Mouse (Mus musculus): ENCODE measurements around the gene 1700010B08Rik. TPM values are rescaled to one million over a fixed set of nuclear protein-coding genes. Genes with fewer than 3 reads are reported as not detected.
"Not testable (repeated sequence)": the region's sequence is repeated elsewhere in the genome, so short reads cannot be mapped to it uniquely, and the experiment has no call there.

The 1700010B08Rik gene
- polyA plus RNA-seq, 1 experiment from 2014 or later, result not detected

GRCm38 (mm10) chr2:173698850-173699249, 20.4 kb upstream of the 1700010B08Rik start:
- no peaks in the 10 kb centered on the region for H3K27me3 ChIP-seq (replicated peaks)
- no peak overlapping the region for H3K27ac ChIP-seq
- no peak overlapping the region for H3K4me3 ChIP-seq
- no peak for ATAC-seq (ENCODE audit: low FRiP score, low read depth)
- no peaks in the 10 kb centered on the region for H3K9me3 ChIP-seq
- peaks cover 6% of the 10 kb centered on the region; the same call in 1 of the 2 replicates for H3K4me1 ChIP-seq
- H3K9ac ChIP-seq, result no peak overlapping the region
- 91% methylated on average over 3 of the region's 3 CpGs for WGBS
- peaks cover 58% of the 10 kb centered on the region for H3K36me3 ChIP-seq
- no peak overlapping the region for H3K4me2 ChIP-seq (replicated peaks)

DNA sequence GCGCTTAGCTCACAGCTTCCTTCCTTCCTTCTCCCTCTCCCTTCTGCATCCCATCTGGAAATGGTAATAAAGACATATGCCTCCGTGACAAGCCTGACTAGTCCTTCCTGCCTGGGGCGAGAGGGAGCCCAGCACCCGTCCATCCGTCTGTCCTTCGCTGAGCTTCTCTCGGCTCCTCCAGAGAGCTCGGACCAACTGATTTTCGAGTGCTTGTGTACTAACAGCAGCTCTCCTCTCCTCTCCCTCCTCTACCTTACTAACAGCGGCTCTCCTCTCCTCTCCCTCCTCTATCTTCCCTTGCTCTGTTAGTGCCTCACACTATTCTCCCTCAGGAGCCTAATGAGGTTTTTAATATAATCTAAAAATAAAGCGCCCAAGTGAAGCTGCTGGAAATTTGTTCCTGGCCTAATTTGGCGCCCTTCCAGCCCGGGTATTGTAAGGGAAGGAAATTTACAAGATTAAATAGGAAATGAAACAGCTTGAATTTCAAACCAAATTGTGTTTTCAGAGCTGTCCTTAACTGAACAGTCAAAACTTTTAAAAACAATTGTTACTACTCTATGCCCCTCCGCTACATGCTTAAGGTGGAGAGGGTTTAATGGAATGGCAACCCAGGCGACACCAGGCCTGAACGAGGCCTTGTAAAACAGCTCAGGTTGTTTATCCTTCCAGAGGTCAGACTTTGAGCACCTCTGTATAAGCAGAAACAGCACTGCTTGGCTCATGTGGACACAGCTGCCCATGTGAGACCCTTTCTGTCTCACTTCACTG, 16.9 kb upstream of the 1700010B08Rik start:
- Histone ChIP-seq H3K4me3 (no peak overlapping the region), H3K9me3 (no peaks in the 10 kb centered on the region), H3K9ac (no peak overlapping the region), H3K27ac (no peak overlapping the region), H3K4me1 (peaks cover 6% of the 10 kb centered on the region; the same call in 1 of the 2 replicates), H3K36me3 (peaks cover 44% of the 10 kb centered on the region), H3K4me2 (replicated peaks) (no peak overlapping the region), H3K27me3 (replicated peaks) (no peaks in the 10 kb centered on the region)
- 76% methylated on average over 16 of the region's 16 CpGs for WGBS
- peak; percentile 65; the same call in 1 of the 2 replicates for ATAC-seq (ENCODE audit: low FRiP score, low read depth)

GRCm38 (mm10) chr2:173702867-173703237, 16.4 kb upstream of the 1700010B08Rik start:
- no peak overlapping the region for H3K4me2 ChIP-seq (replicated peaks)
- WGBS, result 83% methylated on average over 12 of the region's 12 CpGs
- no peak overlapping the region for H3K4me3 ChIP-seq
- H3K27ac ChIP-seq, result no peak overlapping the region
- H3K27me3 ChIP-seq (replicated peaks), result no peaks in the 10 kb centered on the region
- no peak for ATAC-seq (ENCODE audit: low FRiP score, low read depth)
- H3K9me3 ChIP-seq, result no peaks in the 10 kb centered on the region
- no peak overlapping the region for H3K9ac ChIP-seq
- peaks cover 38% of the 10 kb centered on the region for H3K36me3 ChIP-seq
- peaks cover 6% of the 10 kb centered on the region; the same call in 1 of the 2 replicates for H3K4me1 ChIP-seq

DNA sequence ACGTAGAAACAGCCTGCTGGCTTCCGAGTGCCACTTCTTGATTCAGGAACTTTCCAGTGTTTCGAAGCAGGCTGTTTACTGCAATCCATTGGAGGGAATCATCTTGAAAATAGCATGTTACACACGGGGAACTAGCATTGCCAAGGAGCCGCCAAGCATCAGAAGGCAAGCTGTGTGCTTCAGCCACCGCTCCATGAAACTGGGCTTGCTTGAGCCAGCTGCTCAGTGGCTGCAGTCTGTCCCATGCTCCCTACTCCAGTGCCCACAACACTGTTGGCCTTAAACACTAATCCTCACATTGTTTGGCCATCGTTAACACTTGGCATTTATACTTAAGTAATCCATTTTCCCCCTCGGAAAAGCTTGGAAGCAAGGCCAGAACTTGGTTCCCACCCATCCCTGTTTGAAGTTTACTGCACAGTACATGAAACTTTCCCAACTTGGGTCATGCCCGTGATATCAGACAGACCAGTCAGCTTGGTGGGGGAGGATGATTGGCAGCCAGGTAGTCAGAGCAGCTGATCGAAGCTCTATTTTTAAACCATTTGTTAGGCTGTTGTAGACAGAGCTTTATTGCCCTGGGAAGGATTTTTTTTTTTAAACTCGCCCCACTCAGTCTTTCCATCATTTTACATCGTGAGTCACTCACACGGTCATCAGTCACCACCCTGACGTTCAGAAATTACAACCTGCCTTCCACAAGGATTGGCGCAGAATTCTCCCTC, 13.2 kb upstream of the 1700010B08Rik start:
- peaks cover 6% of the 10 kb centered on the region; the same call in 1 of the 2 replicates for H3K4me1 ChIP-seq
- WGBS, result 88% methylated on average over 15 of the region's 15 CpGs
- ATAC-seq (ENCODE audit: low FRiP score, low read depth), result no peak
- no peaks in the 10 kb centered on the region for H3K27me3 ChIP-seq (replicated peaks)
- H3K4me2 ChIP-seq (replicated peaks), result no peak overlapping the region
- H3K27ac ChIP-seq, result no peak overlapping the region
- no peak overlapping the region for H3K4me3 ChIP-seq
- H3K9ac ChIP-seq, result no peak overlapping the region
- peaks cover 27% of the 10 kb centered on the region for H3K36me3 ChIP-seq
- H3K9me3 ChIP-seq, result no peaks in the 10 kb centered on the region

DNA sequence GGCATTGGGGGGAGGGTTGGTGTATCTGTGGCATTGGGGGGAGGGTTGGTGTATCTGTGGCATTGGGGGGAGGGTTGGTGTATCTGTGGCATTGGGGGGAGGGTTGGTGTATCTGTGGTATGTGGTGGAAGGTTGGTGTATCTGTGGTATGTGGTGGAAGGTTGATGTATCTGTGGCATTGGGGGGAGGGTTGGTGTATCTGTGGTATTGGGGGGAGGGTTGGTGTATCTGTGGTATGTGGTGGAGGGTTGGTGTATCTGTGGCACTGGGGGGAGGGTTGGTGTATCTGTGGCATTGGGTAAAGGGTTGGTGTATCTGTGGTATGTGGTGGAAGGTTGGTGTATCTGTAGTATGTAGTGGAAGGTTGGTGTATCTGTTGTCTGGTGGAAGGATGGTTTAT, 11.6 kb upstream of the 1700010B08Rik start:
- not testable (repeated sequence) for H3K9ac ChIP-seq; H3K4me2 ChIP-seq (replicated peaks); H3K4me3 ChIP-seq; H3K27ac ChIP-seq; H3K4me1 ChIP-seq; H3K9me3 ChIP-seq; ATAC-seq (ENCODE audit: low FRiP score, low read depth); H3K27me3 ChIP-seq (replicated peaks)
- H3K36me3 ChIP-seq, result peaks cover 20% of the 10 kb centered on the region

DNA sequence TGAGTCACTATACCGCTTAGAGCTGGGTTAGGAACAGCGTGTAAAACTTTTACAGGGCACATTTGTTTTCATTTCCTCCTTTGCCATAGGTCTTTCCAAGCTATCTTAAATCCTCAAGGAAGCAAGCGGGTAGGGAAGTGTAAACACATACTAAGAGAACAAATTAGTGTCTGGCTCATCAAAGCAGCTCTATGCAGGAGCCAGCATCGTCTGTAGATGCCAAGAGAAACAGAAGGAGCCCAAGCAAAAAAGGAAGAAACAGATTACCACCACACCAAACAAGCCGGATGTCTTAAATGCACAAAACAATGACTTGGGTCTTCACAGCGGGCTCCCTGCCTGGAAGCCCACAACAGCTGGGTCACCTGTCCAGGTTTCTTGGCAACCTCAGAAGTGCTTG, 9.0 kb upstream of the 1700010B08Rik start:
- peaks cover 22% of the 10 kb centered on the region for H3K4me1 ChIP-seq
- 88% methylated on average over 6 of the region's 6 CpGs for WGBS

DNA sequence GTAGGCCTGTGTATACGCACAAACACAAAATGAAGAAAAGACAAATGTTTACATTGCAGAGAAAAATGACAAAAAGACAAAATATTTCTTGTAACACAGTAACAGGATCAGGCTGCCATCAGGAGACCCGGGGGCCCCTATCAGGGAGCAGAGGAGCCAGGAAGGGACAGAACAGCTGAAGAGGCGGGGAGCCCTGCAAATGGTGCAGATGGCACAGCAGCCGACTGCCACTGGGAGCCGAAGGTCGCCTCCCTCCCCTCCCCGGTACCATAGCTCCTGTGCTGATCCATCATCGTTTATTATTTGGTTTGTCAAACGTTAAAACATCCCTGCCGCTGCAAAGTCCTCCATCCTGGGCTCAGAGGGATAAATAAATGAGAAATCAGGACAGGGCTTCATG, 6.6 kb upstream of the 1700010B08Rik start:
- Histone ChIP-seq H3K9me3 (no peaks in the 10 kb centered on the region), H3K4me3 (no peak overlapping the region), H3K4me1 (peaks cover 24% of the 10 kb centered on the region), H3K27ac (no peak overlapping the region), H3K4me2 (replicated peaks) (no peak overlapping the region), H3K36me3 (peaks cover 9% of the 10 kb centered on the region; the same call in 1 of the 2 replicates), H3K27me3 (replicated peaks) (no peaks in the 10 kb centered on the region), H3K9ac (no peak overlapping the region)
- WGBS, result 41% methylated on average over 10 of the region's 10 CpGs
- ATAC-seq (ENCODE audit: low FRiP score, low read depth), result no peak

More for the DNA sequence above, 9.0 kb upstream of the 1700010B08Rik start:
- Histone ChIP-seq H3K27ac (no peak overlapping the region), H3K9me3 (no peaks in the 10 kb centered on the region), H3K9ac (no peak overlapping the region), H3K4me3 (no peak overlapping the region), H3K4me2 (replicated peaks) (no peak overlapping the region), H3K36me3 (peaks cover 9% of the 10 kb centered on the region; the same call in 1 of the 2 replicates), H3K27me3 (replicated peaks) (no peaks in the 10 kb centered on the region)
- no peak for ATAC-seq (ENCODE audit: low FRiP score, low read depth)

DNA sequence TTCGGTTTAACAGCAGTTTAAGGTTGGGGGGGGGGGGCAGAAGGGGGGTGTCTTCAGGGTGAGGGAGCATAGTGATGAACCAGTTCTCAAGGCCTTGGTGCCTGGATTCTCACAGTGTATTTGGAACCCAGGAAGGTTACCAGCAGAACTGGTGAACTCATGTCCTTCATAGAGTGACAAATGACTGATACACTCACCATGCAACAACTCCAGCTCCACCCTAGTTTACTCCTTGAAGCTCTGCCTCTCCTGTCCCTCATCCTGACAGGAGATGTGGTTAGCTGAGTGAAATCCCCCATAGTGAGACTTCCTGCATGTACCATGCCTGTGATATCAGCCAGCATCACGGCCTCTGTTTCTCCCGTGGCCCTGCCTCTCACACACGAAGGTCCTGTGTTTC, 6.0 kb upstream of the 1700010B08Rik start:
- Histone ChIP-seq H3K9ac (no peak overlapping the region), H3K4me2 (replicated peaks) (no peak overlapping the region), H3K9me3 (no peaks in the 10 kb centered on the region), H3K4me3 (no peak overlapping the region), H3K27me3 (replicated peaks) (no peaks in the 10 kb centered on the region), H3K4me1 (peaks cover 24% of the 10 kb centered on the region), H3K27ac (no peak overlapping the region), H3K36me3 (peaks cover 6% of the 10 kb centered on the region; the same call in 1 of the 2 replicates)
- WGBS, result 81% methylated on average over 4 of the region's 4 CpGs
- ATAC-seq (ENCODE audit: low FRiP score, low read depth), result no peak

- 0 out of 2 replicates have a peak, but pooled peaks have one; percentile 25 for ATAC-seq (ENCODE audit: low FRiP score, low read depth)
- H3K4me2 ChIP-seq (replicated peaks), result no peak overlapping the region
- no peaks in the 10 kb centered on the region for H3K9me3 ChIP-seq
- H3K36me3 ChIP-seq, result no peaks in the 10 kb centered on the region
- H3K4me1 ChIP-seq, result peaks cover 24% of the 10 kb centered on the region
- H3K9ac ChIP-seq, result no peak overlapping the region
- 41% methylated on average over 8 of the region's 8 CpGs for WGBS
- H3K4me3 ChIP-seq, result no peak overlapping the region
- no peak overlapping the region; the same call in 1 of the 2 replicates for H3K27ac ChIP-seq
- no peaks in the 10 kb centered on the region for H3K27me3 ChIP-seq (replicated peaks)
Observed at GRCm38 (mm10) chr2:173714620-173715218, 4.5 kb upstream of the 1700010B08Rik start.

DNA sequence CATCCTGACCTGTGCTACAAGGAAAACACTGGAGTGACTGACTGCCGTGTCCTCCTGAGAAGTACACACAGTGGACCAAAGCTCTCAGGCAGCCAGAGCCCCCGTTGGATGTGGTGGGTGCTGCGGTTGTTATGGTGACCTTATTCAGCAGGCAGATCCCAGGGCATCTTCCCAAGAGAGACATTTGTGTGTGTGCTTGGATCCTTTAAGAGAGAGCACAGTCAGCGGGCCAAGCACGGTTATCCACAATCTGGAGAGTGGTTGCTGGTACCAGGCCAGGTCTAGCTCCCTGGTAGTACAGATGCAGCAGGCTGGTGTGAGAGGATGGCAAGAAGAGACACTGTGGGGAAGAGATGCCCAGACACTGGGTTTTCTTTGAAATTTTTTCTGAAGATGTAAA, 2.2 kb upstream of the 1700010B08Rik start:
- Histone ChIP-seq H3K9ac (no peak overlapping the region), H3K27me3 (replicated peaks) (no peaks in the 10 kb centered on the region), H3K4me1 (peaks cover 24% of the 10 kb centered on the region), H3K27ac (no peak overlapping the region), H3K4me2 (replicated peaks) (no peak overlapping the region), H3K4me3 (no peak overlapping the region), H3K36me3 (no peaks in the 10 kb centered on the region), H3K9me3 (peaks cover 5% of the 10 kb centered on the region; the same call in 1 of the 2 replicates)
- ATAC-seq (ENCODE audit: low FRiP score, low read depth), result no peak
- 89% methylated on average over 5 of the region's 5 CpGs for WGBS

GRCm38 (mm10) chr2:173722251-173722857, 3.1 kb downstream of the 1700010B08Rik start:
- 78% methylated on average over 11 of the region's 11 CpGs for WGBS
- H3K27me3 ChIP-seq (replicated peaks), result no peaks in the 10 kb centered on the region
- peaks cover 15% of the 10 kb centered on the region for H3K4me1 ChIP-seq
- H3K4me3 ChIP-seq, result no peak overlapping the region
- no peaks in the 10 kb centered on the region for H3K36me3 ChIP-seq
- no peak for ATAC-seq (ENCODE audit: low FRiP score, low read depth)
- peaks cover 5% of the 10 kb centered on the region; the same call in 1 of the 2 replicates for H3K9me3 ChIP-seq
- no peak overlapping the region for H3K4me2 ChIP-seq (replicated peaks)
- no peak overlapping the region for H3K27ac ChIP-seq
- H3K9ac ChIP-seq, result no peak overlapping the region

DNA sequence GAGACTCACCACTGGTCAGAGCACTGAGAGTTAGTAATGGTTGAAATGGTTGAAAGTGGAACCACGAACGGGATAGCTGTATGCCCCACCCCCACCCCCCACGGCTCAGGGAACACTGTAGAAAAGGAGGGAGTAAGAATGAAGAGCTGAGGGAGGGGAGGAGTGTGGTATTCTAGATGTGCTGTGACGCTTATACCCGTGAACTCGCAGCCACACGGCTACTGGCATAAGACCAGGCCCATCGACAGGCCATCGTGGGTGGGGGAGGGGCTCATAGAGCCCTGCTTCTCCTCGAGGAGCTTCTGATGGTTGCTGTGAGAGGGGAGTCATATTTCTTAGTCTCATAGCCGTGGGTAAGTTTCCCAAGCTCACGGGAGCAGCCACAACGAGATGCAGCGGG, 5.2 kb downstream of the 1700010B08Rik start:
- Histone ChIP-seq H3K27ac (no peak overlapping the region), H3K9ac (no peak overlapping the region), H3K4me2 (replicated peaks) (peak overlapping the region; percentile 32), H3K4me1 (peaks cover 15% of the 10 kb centered on the region), H3K9me3 (peaks cover 5% of the 10 kb centered on the region; the same call in 1 of the 2 replicates), H3K27me3 (replicated peaks) (no peaks in the 10 kb centered on the region), H3K4me3 (no peak overlapping the region), H3K36me3 (no peaks in the 10 kb centered on the region)
- 17% methylated on average over 14 of the region's 14 CpGs for WGBS
- ATAC-seq (ENCODE audit: low FRiP score, low read depth), result peak; percentile 45

All from neural tube, embryonic 12.5 days (tissue).